Mouse (Mus musculus): Measurements from ENCODE around the gene Rpl15. TPM values are rescaled to one million over a fixed set of nuclear protein-coding genes. Genes with fewer than 3 reads are reported as not detected.

Gene Rpl15
- 1,542 TPM for total RNA-seq (2023)

DNA sequence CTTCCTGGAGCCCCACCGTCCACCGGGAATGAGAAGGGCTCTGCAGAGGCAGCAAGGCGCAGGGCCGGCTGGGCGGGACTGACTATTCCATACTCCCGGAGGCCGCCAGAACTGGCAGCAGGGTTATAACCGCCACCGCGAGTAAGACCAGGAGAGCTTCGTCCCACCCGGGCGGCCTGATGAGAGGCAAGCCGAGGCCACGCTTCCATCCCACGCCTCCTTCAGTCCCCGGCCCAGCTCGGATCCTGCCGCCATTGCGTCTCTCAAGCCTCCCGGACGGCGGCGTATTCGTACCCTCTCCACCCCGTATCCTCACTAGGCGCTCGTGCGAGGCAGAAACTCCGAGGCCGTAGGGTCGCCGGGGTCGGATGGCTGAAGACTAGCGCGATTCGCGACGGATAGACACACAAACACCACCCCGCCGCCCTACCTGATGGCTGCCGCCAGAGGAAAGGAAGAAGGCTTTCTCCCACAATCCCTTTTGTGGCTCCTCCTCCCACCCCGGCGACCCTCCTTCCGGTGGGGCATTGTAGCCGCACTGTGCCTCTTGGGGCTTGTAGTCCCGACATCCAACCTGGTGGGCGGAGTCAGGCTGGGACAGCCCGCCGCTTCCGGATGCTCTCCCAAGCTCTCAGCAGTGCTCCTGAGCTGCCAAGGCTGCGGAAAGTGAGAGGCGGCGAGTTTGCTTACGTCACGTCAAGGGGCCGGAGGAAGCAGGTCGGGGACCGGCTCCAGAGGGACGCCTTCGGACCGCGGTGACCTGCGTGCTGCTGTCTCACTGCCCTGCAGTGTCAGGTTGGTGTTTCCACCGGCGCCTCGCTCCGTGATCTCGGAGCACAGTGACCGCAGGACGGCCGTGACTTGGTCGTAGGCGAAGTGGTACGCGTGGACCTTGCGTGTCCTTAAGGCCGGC, at the start of gene Rpl15, which contains the start of gene Nkiras1:
Rpl15 (minus strand) TSS at position 863 of the 913 bp plus-strand sequence.
Nkiras1 (plus strand) TSS at position 608 of the 913 bp plus-strand sequence.

DNA sequence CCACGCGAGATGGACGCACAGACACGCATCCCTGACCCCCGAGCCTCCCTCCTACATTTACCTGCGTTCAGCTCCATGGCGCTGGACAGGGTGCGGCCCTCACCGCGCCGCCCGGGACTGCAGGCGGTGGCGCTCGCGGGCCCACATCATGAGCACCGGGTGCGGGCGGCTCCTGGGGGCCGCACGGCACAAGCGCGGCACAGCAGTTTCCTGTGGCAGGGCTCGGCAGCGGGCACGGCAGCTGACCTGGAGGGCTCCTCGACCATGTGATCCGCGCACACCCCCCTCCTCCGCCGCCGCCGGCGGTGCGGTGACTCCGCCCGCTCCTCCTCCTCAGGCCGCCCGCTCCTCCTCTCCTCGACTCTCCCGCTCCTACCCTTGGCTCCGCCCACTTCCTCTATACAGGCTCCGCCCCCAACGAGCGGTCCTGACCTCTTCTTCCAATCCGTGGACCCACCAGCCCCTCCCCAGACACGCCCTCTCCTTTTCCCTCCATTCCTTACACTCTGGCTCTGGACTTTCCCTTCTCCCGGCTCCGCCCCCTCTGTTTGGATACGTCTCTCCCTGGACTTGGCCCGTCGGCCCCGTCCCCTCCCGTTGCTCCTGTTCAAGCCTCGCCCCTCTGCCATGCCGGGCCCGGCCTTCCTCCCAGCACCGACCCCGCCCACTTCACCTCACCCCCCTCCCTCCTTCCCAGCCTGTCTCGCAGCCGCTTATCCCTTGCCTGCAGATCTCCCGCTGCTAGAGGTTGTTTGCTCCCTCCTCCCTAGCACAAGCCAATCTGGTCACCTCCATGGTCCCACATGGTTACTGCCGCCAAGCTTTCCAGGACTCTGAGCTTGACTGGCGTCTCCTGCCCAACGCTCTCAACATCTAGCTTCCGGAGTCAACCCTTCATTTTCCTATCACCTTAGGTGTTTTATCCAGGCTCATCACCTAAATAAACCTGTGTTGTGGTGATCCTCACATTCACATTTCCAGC, 32.1 kb downstream of the Rpl15 start, which contains the start of gene Nr1d2:
Nr1d2 (minus strand) TSS at position 378 of the 982 bp plus-strand sequence.

Other genes starting within 250 kb of the Rpl15 start
- 182 TPM for gene Nr1d2, start 32.3 kb downstream of the Rpl15 start, total RNA-seq (2023)
- 16.1 TPM for gene Nkiras1, start 255 bp downstream of the Rpl15 start, total RNA-seq (2023)
- 72.1 TPM for gene Ube2e1, start 60.5 kb upstream of the Rpl15 start, total RNA-seq (2023)